Mouse (Mus musculus) spleen, postnatal 14 days (tissue): ENCODE measurements at regions not wholly inside any gene's neighbourhood (a gene's known extent, or its start where the extent isn't known, plus 50 kb on each side); places are given as distances from the start of the nearest gene placed in this dataset.

ENCODE experiments used
- DNase-seq, 2 experiments: peaks; one replicate each; pipeline ENCODE4 v3.0.0; 2021 to 2022; ENCODE audit warnings: low spot score in 2 of 2

DNA sequence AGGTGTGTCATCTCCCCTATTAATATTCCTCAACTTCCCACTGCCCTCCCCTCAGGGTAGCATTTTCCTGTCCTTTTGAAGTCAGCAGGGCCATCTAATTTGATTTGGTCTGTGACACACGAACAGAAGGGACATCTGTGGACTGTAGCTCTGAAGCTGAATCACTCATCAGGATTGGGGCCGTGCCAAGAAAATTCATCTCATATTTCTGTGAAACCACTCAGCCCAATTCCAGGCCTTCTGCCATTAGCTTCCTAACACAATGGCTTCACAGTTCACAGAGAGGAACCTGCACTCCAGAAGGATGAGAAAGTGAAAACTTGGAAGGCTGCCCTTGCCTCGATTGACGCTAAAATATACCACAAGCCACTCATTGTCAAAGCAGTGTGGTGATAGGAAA is 86.1 kb downstream of the Abhd5 start:
- no peak for DNase-seq

DNA sequence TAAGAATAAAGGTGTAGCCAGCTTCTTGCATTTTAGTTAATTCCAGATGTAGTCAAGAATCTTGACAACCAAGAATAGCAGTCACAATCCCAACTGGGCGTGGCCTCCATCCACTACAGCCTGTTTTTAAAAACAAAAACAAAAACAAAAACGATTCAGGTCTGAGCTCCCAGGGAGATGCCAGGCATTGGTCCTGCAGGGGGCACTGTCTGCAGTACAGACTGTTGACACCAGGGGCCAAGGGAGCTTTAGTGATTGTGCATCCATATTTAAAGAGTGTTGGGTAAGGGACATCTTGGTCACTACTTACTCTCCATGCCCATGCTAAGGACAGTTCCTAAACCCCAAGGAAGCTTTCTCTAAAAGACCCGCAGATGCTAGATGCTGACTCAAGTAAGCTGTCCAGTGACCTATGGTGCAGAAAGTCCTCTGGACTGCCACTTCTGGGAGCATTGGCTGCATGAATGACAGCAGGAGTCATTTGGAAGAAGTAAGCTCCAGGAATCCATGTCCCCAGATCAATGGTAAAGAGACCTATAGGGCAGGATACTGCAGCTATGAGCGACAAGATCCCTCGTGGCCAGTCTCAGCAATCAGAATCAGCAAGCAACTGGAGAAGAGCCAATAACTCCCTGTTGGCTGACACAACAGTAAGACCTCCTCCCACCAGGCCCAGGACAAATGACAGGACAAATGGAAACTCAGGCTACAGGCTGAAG is 95.1 kb downstream of the Abhd5 start:
- no peak for DNase-seq

- no peak for DNase-seq
Measured at GRCm38 (mm10) chr9:122447568-122447967, 96.2 kb downstream of the Abhd5 start.

GRCm38 (mm10) chr9:122448342-122448741 is 96.9 kb downstream of the Abhd5 start:
- DNase-seq, result no peak

- DNase-seq, result no peak
Measured at GRCm38 (mm10) chr9:122450524-122450923, 99.1 kb downstream of the Abhd5 start.

DNA sequence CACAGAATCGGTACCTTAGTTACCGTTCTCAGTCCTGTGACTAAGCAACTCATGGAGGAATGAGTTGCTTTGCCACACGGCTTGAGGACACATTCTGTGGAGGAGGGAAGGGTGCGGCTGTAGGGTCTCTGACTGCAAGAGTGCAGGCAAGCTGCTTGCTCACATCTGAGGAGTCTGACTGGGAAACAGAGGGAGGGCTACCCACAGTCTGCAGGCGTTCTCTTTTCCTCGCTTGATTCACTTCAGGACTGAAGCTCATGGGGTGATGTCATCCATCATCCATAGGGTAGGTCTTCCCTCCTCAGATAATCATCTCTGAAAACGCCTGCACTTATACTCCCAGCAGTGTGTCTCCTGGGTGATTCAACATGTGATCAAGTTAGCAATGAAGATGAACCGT is 103.9 kb downstream of the Abhd5 start:
- no peak for DNase-seq

DNA sequence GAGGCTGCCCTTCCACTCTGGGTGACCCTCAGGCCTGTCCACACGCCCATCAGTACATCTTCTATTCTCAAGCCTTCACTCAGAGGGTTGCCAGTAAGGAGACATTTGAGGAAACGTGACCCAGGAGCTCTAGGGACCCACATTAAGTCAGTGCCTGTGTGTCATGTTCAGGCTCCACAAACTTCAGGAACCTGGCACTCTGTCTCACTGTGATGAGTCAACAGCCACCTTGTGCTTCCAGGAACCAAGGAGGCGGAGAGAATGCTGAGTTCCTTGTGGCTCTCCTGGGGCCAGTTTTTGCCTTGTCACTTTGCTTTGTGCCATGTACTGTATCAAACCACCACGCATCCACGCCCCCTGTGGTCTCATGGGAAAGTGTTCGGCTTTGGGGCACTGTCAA is 104.4 kb downstream of the Abhd5 start:
- no peak for DNase-seq

GRCm38 (mm10) chr9:122459491-122459890 is 108.1 kb downstream of the Abhd5 start:
- DNase-seq, result no peak

DNA sequence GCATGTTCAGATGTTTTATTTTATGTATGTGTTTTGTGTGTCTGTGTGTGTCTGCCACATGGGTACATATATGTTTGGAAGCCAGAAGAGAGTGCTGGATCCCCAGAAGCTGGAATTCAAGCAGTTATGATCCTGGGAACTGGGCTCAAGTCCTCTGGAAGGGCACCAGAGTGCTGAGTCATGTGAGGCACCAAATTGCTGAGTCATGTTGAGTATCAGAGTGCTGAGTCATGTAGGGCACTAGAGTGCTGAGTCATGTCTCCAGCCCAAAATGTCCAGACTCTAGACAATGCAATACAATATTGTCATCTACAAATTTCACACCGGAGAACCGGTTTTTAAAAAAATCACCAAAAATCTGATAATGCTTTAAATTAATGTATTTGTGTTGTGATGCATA is 120.1 kb downstream of the Abhd5 start:
- no peak for DNase-seq

DNA sequence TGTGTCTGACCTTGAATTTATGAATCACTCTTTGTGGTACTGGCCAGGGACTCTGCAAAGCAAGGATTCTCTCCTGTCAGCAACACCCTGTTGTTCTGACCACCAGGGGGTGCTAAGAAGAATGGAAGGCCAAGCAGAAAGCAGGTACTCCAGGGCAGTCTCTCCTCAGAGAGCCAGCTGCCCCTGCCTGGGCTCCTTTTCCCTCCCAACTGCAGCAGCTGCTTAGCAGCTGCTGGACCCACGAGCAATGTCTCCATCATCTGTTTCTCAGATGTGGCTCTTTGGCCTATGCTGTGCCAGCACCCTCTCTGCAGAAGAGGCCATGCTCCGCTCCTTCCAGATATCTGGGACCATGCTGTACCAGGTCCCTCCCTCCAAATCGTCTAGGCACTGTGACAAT is 124.9 kb downstream of the Abhd5 start:
- peak in 1 of 2 experiments; percentile 8 for DNase-seq

DNA sequence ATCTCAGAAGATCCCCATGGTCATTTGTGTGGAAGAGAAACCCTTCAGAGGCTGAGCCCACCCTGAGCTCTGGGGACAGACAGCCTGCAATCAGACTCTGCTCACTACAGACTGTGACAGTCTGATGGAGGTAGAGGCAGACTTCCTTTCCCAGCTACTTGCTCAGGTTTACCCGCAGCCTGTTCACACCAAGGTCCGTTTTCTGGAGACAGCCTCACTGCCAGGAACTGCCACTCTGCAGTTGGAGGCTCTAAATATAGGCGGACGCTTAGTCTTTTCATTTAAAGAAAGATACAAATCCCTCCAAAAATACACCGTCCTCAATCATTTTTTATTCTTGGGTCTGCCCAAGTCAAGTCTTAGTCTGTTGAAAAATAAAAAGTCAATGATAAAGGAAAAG is 135.6 kb downstream of the Abhd5 start:
- no peak for DNase-seq

GRCm38 (mm10) chr9:122494691-122495090 is 143.3 kb downstream of the Abhd5 start:
- no peak for DNase-seq

DNA sequence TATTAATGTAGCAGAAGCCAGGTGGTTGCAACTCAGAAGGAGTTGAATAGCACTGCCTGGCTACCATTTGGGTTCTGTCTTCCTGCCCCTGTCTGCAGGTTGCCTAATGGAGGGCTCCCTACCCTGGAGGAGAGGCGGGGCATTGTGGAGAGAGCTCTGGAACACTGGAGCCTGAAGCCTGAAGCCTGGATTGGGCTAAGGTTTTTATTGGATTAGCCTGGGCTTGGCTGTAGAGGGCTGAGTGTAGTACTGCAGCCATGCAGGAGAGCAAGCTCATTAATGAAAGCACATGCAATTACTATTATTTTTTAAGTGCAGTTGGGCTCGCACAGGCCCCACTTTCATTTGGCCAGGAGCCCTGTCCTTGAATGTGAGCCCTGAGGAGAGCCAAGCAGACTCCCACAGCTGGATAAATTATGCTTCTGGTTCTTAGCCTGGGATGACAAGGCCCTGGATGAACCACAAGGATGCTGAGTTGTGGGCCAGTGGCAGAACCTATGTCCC is 145.1 kb downstream of the Abhd5 start:
- no peak for DNase-seq

- no peak for DNase-seq
Measured at GRCm38 (mm10) chr9:122501864-122502341, 150.5 kb downstream of the Abhd5 start.

GRCm38 (mm10) chr9:122521569-122521968 is 170.2 kb downstream of the Abhd5 start:
- DNase-seq, result no peak

DNA sequence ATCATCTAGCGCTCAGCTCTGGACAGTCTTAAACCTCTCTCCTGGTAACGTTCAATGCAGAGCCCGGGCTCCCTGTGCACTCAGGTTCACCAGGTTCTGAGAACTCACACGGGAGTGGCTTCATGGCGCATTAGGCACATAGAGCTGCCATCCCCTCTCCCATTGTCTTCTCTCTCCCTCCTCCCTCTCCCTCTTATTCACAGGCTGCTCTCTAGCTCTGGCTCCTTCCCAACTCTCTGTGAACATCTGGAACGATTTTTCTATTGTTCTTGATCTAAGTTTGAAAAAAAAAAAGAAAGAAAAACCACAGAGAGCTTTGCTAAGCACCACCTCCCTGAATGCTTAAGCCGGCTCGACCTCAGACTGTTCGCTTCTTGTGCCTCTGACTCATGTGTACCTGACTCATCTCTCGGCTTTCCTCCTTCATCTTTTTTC is 174.2 kb downstream of the Abhd5 start:
- DNase-seq, result no peak

DNA sequence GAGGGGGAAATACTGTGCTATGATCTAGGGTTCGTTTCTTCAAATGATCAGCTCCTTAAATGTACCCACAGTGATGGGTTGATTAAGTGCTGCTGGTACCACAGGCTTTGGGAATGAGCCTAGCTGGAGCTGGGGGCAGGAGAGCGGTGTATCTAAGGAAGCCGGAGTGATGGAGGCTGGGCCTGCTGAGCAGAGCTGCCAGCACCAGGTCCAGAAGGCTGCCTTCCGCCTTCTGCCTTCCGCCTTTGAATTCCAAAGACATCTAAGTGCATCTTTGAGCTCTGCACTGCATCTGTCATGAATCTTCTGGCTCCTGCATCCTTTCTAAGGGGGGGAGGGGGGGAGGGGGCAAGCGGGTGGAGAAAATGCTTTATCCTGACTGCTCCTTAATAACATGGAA is 176.9 kb downstream of the Abhd5 start:
- no peak for DNase-seq

DNA sequence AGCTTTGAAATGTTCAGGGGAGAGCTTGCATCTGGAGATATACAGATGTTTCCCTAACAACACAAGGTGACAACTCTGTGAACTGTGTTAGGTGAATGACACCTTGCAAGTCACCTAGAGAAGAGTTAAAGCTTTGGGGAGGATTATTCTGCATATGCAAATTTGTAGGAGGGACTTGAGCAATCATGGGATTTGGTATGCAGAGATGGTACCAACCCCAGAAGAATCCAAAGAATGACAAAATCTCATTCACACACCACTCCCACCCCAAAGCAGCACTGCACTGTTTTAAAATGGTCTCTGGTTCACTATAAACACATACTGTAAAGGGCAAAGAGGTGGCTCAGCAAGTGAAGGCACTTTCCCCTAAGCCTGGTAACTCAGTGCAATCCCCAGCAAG is 178.3 kb downstream of the Abhd5 start:
- DNase-seq, result no peak

DNA sequence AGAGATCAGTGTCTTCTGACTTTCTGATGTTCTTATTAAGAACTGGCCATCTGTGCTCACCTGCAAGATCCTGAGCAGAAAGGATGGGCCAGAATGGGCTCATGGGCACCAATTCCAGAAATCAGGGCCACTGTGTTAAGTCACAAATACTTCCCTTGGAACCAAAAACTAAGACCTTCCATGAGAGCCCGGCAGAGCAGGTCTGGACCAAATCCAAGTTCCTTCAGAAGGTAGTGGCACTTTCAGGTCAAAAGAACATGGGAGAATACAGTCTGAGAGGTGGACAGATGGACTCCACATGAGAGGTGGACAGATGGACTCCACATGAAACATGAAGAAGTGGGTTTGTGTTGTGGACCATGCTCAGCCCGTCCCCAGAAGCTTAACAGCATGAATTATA is 180.4 kb downstream of the Abhd5 start:
- DNase-seq, result no peak

DNA sequence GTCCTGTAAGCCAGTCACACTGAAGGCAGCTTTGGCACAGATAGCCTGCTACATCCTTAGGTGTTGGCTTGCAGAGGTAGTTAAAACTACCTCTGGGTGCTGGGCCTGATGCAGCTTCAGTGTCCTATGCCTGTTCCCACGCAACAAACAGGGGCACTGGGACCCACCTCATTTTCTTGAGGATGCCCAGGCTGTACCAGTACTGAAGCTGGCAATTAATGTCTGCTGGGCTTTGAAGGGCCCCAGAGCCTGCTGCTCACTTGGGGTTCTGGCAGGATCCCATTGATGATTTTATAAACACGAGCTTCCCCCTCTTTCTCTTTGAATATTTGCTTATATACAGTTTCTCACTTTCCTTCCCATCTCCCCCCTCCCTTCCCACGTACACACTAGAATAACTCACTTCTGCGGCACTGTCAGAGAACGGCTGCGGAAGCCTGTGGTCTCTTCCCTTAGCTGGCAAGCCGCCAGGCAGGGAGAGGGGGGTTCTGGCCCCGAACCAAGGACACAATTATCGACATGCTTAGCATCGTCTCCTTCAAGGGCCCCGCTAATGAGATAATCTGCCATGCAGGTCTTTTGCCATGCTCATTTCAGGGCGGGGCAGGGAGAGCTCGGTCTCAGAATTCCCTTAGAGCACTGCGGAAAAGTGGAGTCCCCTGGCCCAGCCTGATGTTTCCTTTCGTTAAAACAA is 182.9 kb downstream of the Abhd5 start:
- no peak for DNase-seq

GRCm38 (mm10) chr9:122534965-122535364 is 183.6 kb downstream of the Abhd5 start:
- DNase-seq, result no peak

DNA sequence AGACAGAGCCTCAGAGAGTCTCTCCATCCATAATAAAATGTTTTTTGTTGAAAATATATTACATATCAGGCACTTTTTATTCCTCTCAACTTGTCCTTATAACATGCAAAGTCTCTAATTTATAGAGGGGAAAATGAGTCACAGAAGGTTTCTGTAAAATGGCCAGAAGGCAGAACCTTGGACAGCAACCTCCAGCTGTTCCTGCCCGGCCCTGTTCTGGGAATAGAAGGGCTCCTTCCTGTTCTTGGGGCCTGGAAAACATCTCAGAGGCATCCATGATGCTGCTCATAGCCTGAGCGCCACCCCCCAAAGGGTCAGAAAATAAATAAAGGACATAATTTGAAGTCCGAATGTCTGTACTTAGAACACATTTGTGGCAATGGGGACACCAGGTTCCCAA is 188.7 kb downstream of the Abhd5 start:
- DNase-seq, result no peak

- no peak for DNase-seq
Measured at GRCm38 (mm10) chr9:122556051-122556450, 191.1 kb upstream of the Topaz1 start.
